Comparison of ENCODE assay signal across 27 mouse cellular contexts in genomic region chr1:159519206-159519605, GRCm38 (mm10). TPM values are rescaled to one million over a fixed set of nuclear protein-coding genes. Genes with fewer than 3 reads are reported as not detected.
DNase-seq lines count a peak whose midpoint lies in the region; ATAC-seq lines count a peak whose summit lies in the region.
"Had no signal": no experiment of that assay in that cellular context is flagged by ENCODE, and none has a peak within 500 bp of the region (broad histone marks: within the 10 kb centered on the region; RNA-seq: fewer than 3 reads in every experiment).

No protein-coding gene starts in this region.

- H3K9ac ChIP-seq in midbrain, embryonic 11.5 days (ENCODE audit: low read length): no peak overlapping the region
- H3K9ac ChIP-seq: hindbrain, embryonic 13.5 days; limb, embryonic 12.5 days had no signal

- no peaks in the 10 kb centered on the region for H3K27me3 ChIP-seq in midbrain, embryonic 11.5 days (ENCODE audit: control insufficient read depth, insufficient read depth, low read length)
- 0 out of 2 replicates have a peak, but pooled peaks cover under 1% of the 10 kb centered on the region for H3K27me3 ChIP-seq in midbrain, embryonic 10.5 days (ENCODE audit: low read depth, poor library complexity, severe bottlenecking)
- H3K27me3 ChIP-seq: megakaryocyte, embryonic 14.5 days had no signal

- no peaks in the 10 kb centered on the region for H3K9me3 ChIP-seq in midbrain, embryonic 11.5 days (ENCODE audit: control insufficient read depth, low read length)
- no peaks in the 10 kb centered on the region for H3K9me3 ChIP-seq in midbrain, embryonic 10.5 days (replicated peaks)
- H3K9me3 ChIP-seq: hindbrain, embryonic 13.5 days; limb, embryonic 12.5 days had no signal

- H3K4me3 ChIP-seq in midbrain, embryonic 11.5 days (ENCODE audit: low read depth, low read length): no peak overlapping the region
- H3K4me3 ChIP-seq in midbrain, embryonic 10.5 days: no peak overlapping the region
- H3K4me3 ChIP-seq: erythroblast, embryonic 14.5 days; hindbrain, embryonic 13.5 days; layer of hippocampus, adult 2 months; left cerebral cortex, adult 2 months; limb, embryonic 12.5 days; megakaryocyte, embryonic 14.5 days had no signal

- DNase-seq in midbrain, embryonic 11.5 days (ENCODE audit: low spot score, missing footprints): peak; percentile 23
- no peak for DNase-seq in midbrain, embryonic 10.5 days (ENCODE audit: low spot score)
- peak; percentile 57 for DNase-seq in cerebellum, adult 11-12 months
- DNase-seq in cerebellum, adult 9-11 months: peak; percentile 66
- no peak for DNase-seq in kidney, postnatal 10 days
- DNase-seq in thymus, postnatal 25 days: no peak
- no peak for DNase-seq in kidney, postnatal 14 days
- no peak for DNase-seq in testis, postnatal 10 days (ENCODE audit: low spot score)
- DNase-seq: adrenal gland, adult 8-10 months; gastrocnemius, postnatal 14 days; heart, postnatal 4 days; kidney, postnatal 36 days; lung, postnatal 4 days; midbrain, embryonic 14.5 days had no signal

- no peak overlapping the region for H3K27ac ChIP-seq in midbrain, embryonic 11.5 days (ENCODE audit: low read depth, low read length)
- H3K27ac ChIP-seq in midbrain, embryonic 10.5 days (replicated peaks): no peak overlapping the region
- H3K27ac ChIP-seq: hindbrain, embryonic 13.5 days; layer of hippocampus, adult 2 months; left cerebral cortex, adult 2 months; limb, embryonic 12.5 days had no signal

- ATAC-seq in midbrain, embryonic 11.5 days (ENCODE audit: low FRiP score): no peak
- ATAC-seq: activated CD4-positive, CD25-positive, alpha-beta regulatory T cell, adult 4 months; CD4-positive, CD25-positive, alpha-beta regulatory T cell, adult 4 months; forebrain, embryonic 16.5 days; intestine, postnatal 0 days had no signal

- H3K36me3 ChIP-seq in midbrain, embryonic 11.5 days (ENCODE audit: control insufficient read depth, insufficient read depth, low read length): no peaks in the 10 kb centered on the region
- no peaks in the 10 kb centered on the region for H3K36me3 ChIP-seq in midbrain, embryonic 10.5 days
- H3K36me3 ChIP-seq: hindbrain, embryonic 13.5 days; limb, embryonic 12.5 days had no signal

- no peak overlapping the region for H3K4me2 ChIP-seq in midbrain, embryonic 11.5 days
- H3K4me2 ChIP-seq: heart, embryonic 11.5 days; hindbrain, embryonic 13.5 days; limb, embryonic 12.5 days had no signal

- peaks cover 4% of the 10 kb centered on the region; the same call in 1 of the 2 replicates for H3K4me1 ChIP-seq in midbrain, embryonic 11.5 days (ENCODE audit: control insufficient read depth, insufficient read depth, low read length)
- H3K4me1 ChIP-seq in midbrain, embryonic 10.5 days: peaks cover 9% of the 10 kb centered on the region
- H3K4me1 ChIP-seq: megakaryocyte, embryonic 14.5 days had no signal

- WGBS in midbrain, embryonic 11.5 days: 65% methylated on average over 1 of the region's 1 CpGs
- WGBS in midbrain, embryonic 10.5 days: 80% methylated on average over 1 of the region's 1 CpGs

RNA-seq across cellular contexts. Expression of gene Tnr, which starts 4.4 kb away (rescaled TPM):
- 0.16 and 0.77 TPM in 2 replicates for polyA plus RNA-seq in midbrain, embryonic 11.5 days (2014; fragmentation: Nextera tagmentation; extraction: Ambion mirVana)
- polyA plus RNA-seq in midbrain, embryonic 10.5 days (2016; fragmentation: Nextera tagmentation; extraction: Ambion mirVana): 0.05 and 0.53 TPM in 2 replicates
- polyA plus RNA-seq: CD4-positive, CD25-positive, alpha-beta regulatory T cell, adult 4 months; erythroblast, embryonic 14.5 days; kidney, embryonic 14.5 days; limb, embryonic 12.5 days; liver, adult 2 months had no signal

Comparison
In these comparisons a context has a peak if more than half of its experiments do, and no peak if none do; other contexts are left out.
1. DNase-seq: peak in midbrain, embryonic 11.5 days (single experiment), cerebellum, adult 11-12 months (single experiment) and cerebellum, adult 9-11 months (single experiment); none in midbrain, embryonic 10.5 days (single experiment), kidney, postnatal 10 days (single experiment), thymus, postnatal 25 days (single experiment), kidney, postnatal 14 days (single experiment) and testis, postnatal 10 days (single experiment).